Mouse (Mus musculus): ENCODE measurements around the gene Dpf2. TPM values are rescaled to one million over a fixed set of nuclear protein-coding genes. Genes with fewer than 3 reads are reported as not detected.
A peak's percentile ranks its signal among the peaks of the same experiment; 100 is the strongest.

Gene Dpf2
- polyA plus RNA-seq, 1 experiment from 2014 or later = 150 TPM

- Histone ChIP-seq H3K27ac (peak overlapping the region; percentile 86), H3K36me3 (peaks cover 84% of the 10 kb centered on the region), H3K4me3 (no peak overlapping the region), H3K9me3 (no peaks in the 10 kb centered on the region), H3K27me3 (ENCODE audit: insufficient read depth, poor library complexity, severe bottlenecking) (no peaks in the 10 kb centered on the region), H3K4me1 (peaks cover 49% of the 10 kb centered on the region)
- WGBS = 56% methylated on average over 8 of the region's 8 CpGs
- no peak for DNase-seq (ENCODE audit: low spot score)
Measured at GRCm38 (mm10) chr19:5944145-5944544, 31.3 kb upstream of the Dpf2 start.

- no peaks in the 10 kb centered on the region for H3K9me3 ChIP-seq
- no peak for DNase-seq (ENCODE audit: low spot score)
- no peaks in the 10 kb centered on the region for H3K27me3 ChIP-seq (ENCODE audit: insufficient read depth, poor library complexity, severe bottlenecking)
- no peak overlapping the region for H3K4me3 ChIP-seq
- H3K27ac ChIP-seq = peak overlapping the region; percentile 86
- WGBS = 90% methylated on average over 15 of the region's 15 CpGs
- H3K4me1 ChIP-seq = peaks cover 53% of the 10 kb centered on the region
- peaks cover 77% of the 10 kb centered on the region for H3K36me3 ChIP-seq
Measured at GRCm38 (mm10) chr19:5943404-5943803, 30.6 kb upstream of the Dpf2 start.

- H3K4me1 ChIP-seq = peaks cover 61% of the 10 kb centered on the region
Measured at GRCm38 (mm10) chr19:5942581-5942980, 29.8 kb upstream of the Dpf2 start.

DNA sequence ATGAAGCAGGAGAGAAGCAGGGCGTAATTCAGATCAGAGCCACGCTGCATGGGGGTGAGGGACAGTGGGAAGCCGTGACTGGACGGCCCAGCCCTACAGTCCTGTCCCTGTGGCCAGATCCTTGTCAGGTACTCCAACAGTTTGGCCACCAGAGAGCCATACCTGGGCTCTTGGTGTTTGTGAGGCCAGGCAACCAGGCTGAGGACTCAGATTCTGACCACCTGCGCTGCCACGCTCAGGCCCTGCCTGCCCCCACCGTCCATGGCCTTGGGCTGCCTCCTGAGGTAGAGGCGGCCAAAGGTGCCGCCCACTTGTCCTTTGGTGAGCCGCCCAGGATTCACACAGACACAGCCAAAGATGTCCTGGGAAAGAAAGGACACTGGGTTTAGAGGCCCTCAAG, 27.8 kb upstream of the Dpf2 start:
- no peak for DNase-seq (ENCODE audit: low spot score)
- Histone ChIP-seq H3K9me3 (no peaks in the 10 kb centered on the region), H3K27ac (peak overlapping the region; percentile 64; the same call in 1 of the 2 replicates), H3K4me3 (no peak overlapping the region), H3K4me1 (peaks cover 60% of the 10 kb centered on the region), H3K27me3 (ENCODE audit: insufficient read depth, poor library complexity, severe bottlenecking) (no peaks in the 10 kb centered on the region), H3K36me3 (peaks cover 51% of the 10 kb centered on the region)
- WGBS = 91% methylated on average over 10 of the region's 10 CpGs

More at GRCm38 (mm10) chr19:5942581-5942980, 29.8 kb upstream of the Dpf2 start:
- no peak overlapping the region for H3K4me3 ChIP-seq
- no peaks in the 10 kb centered on the region for H3K9me3 ChIP-seq
- H3K27me3 ChIP-seq (ENCODE audit: insufficient read depth, poor library complexity, severe bottlenecking) = no peaks in the 10 kb centered on the region
- peak overlapping the region; percentile 86 for H3K27ac ChIP-seq
- no peak for DNase-seq (ENCODE audit: low spot score)
- 78% methylated on average over 7 of the region's 7 CpGs for WGBS
- peaks cover 70% of the 10 kb centered on the region for H3K36me3 ChIP-seq

- no peaks in the 10 kb centered on the region for H3K27me3 ChIP-seq (ENCODE audit: insufficient read depth, poor library complexity, severe bottlenecking)
- peaks cover 60% of the 10 kb centered on the region for H3K4me1 ChIP-seq
- H3K36me3 ChIP-seq = peaks cover 47% of the 10 kb centered on the region
- no peak overlapping the region for H3K27ac ChIP-seq
- H3K9me3 ChIP-seq = no peaks in the 10 kb centered on the region
- DNase-seq (ENCODE audit: low spot score) = no peak
- 78% methylated on average over 4 of the region's 4 CpGs for WGBS
- H3K4me3 ChIP-seq = no peak overlapping the region
Measured at GRCm38 (mm10) chr19:5940173-5940572, 27.4 kb upstream of the Dpf2 start.

DNA sequence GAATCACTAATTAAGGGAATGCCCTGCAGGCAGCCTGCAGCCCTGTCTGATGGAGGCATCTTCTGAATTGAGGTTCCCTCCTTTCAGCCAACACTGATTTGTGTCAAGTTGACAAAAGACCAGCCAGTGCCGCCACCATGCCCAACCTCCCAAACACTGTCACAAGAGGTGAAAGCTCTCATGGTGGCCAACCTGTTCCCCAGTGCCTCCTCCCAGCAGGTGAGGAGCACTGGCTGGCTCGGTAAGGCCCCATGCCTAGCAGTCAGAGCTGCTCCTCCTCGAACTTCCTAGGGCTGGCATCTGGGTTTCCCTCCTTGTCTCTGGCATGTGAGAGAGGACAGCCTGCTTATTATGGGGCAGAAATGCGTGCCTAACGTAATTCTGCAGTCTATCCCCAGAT, 26.9 kb upstream of the Dpf2 start:
- Histone ChIP-seq H3K4me1 (peaks cover 60% of the 10 kb centered on the region), H3K9me3 (no peaks in the 10 kb centered on the region), H3K27me3 (ENCODE audit: insufficient read depth, poor library complexity, severe bottlenecking) (no peaks in the 10 kb centered on the region), H3K4me3 (no peak overlapping the region), H3K36me3 (peaks cover 45% of the 10 kb centered on the region), H3K27ac (no peak overlapping the region)
- DNase-seq (ENCODE audit: low spot score) = no peak
- WGBS = 82% methylated on average over 5 of the region's 5 CpGs

GRCm38 (mm10) chr19:5938516-5938915, 25.7 kb upstream of the Dpf2 start:
- Histone ChIP-seq H3K4me1 (peaks cover 51% of the 10 kb centered on the region), H3K9me3 (no peaks in the 10 kb centered on the region), H3K4me3 (no peak overlapping the region), H3K27me3 (ENCODE audit: insufficient read depth, poor library complexity, severe bottlenecking) (no peaks in the 10 kb centered on the region), H3K27ac (peak overlapping the region; percentile 68; the same call in 1 of the 2 replicates), H3K36me3 (peaks cover 39% of the 10 kb centered on the region)
- no peak for DNase-seq (ENCODE audit: low spot score)
- WGBS = 85% methylated on average over 6 of the region's 6 CpGs

- Histone ChIP-seq H3K27me3 (ENCODE audit: insufficient read depth, poor library complexity, severe bottlenecking) (no peaks in the 10 kb centered on the region), H3K4me1 (peaks cover 45% of the 10 kb centered on the region), H3K36me3 (peaks cover 33% of the 10 kb centered on the region), H3K27ac (peak overlapping the region; percentile 68), H3K9me3 (no peaks in the 10 kb centered on the region), H3K4me3 (peak overlapping the region; percentile 35)
- 9% methylated on average over 14 of the region's 14 CpGs for WGBS
- DNase-seq (ENCODE audit: low spot score) = peak; percentile 85
Measured at GRCm38 (mm10) chr19:5937836-5938406, 25.1 kb upstream of the Dpf2 start.

DNA sequence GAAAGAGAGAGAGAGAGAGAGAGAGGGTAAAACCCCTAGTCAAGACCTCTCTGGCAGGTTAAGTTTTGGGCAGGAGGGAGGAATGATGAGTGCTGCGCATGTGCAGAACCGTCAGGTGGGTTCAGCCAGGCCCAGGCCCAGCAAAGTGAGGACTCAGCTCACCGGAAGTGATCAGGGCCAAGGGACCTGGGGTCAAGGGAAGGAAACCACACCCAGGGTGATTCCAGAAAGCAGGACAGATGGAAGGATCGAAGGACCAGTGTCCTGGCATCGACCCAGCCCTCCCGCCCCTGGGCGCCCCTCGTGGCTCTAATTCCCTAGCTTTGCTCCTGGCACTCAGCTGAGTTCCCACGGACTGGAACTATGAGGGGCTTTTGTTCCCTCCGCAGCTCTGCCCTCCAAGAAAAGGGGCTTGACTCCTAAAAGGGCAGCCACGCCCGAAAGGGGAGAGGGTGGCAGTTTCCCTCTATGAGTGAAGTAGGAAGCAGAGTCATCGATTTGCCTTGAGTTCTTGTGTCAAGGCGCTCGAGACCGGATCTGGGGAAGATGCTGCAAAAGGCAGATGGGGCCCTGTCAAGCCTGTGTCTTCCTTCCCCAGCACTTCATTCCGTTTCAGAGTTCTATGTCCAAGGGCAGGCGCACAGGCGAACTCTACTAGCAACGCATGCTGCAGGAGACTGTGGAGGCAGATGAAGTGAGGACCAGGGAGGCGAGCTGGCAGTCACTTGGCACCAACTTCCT, 24.5 kb upstream of the Dpf2 start:
- peak overlapping the region; percentile 35 for H3K4me3 ChIP-seq
- H3K27ac ChIP-seq = peak overlapping the region; percentile 62
- H3K4me1 ChIP-seq = peaks cover 39% of the 10 kb centered on the region
- WGBS = 73% methylated on average over 21 of the region's 21 CpGs
- DNase-seq (ENCODE audit: low spot score) = no peak
- peaks cover 27% of the 10 kb centered on the region for H3K36me3 ChIP-seq
- no peaks in the 10 kb centered on the region for H3K27me3 ChIP-seq (ENCODE audit: insufficient read depth, poor library complexity, severe bottlenecking)
- H3K9me3 ChIP-seq = no peaks in the 10 kb centered on the region

DNA sequence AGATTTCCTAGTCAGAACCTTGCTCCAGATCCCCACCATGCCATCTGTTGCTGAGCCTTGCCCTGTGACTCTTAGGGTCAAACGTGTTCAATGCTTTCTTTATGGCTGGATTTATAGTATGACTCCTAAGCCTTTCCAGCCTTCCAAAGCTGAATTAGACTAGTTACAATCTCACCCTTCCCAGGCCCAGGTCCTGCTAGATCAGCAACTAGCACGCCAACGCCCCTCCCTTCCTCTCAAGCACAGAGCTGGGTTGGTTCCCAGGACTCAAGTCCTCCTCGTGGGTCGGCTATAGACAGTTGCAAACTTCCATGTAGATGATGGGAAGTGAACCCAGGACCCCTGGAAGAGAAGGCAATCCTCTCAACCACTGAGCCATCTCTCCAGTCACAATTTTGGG, 22.9 kb upstream of the Dpf2 start:
- H3K36me3 ChIP-seq = peaks cover 13% of the 10 kb centered on the region
- no peaks in the 10 kb centered on the region for H3K27me3 ChIP-seq (ENCODE audit: insufficient read depth, poor library complexity, severe bottlenecking)
- 0 out of 2 replicates have a peak overlapping the region, but pooled peaks have one; percentile 22 for H3K4me3 ChIP-seq
- H3K27ac ChIP-seq = peak overlapping the region; percentile 88
- H3K4me1 ChIP-seq = peaks cover 37% of the 10 kb centered on the region
- WGBS = 58% methylated on average over 5 of the region's 5 CpGs
- DNase-seq (ENCODE audit: low spot score) = no peak
- H3K9me3 ChIP-seq = no peaks in the 10 kb centered on the region

DNA sequence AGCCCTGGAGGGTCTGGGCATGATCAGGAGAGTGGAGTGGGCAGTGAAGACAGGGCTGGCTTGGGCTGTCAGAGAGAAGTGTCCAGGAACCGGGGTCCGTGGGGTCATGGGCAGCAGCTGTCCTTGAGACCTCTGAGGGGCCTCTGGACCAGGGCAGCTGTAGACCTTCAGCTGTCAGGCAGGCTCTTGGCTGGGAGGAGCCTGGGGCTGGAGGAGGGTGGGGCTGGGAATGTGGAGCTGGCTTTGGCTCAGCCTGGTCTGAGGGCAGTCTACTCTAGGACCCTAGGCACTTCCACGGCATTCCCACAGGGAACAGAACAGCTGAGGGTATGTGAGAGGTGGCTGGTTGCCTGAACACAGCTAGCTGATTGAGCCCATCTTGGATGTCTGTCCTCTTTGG, 22.5 kb upstream of the Dpf2 start:
- Histone ChIP-seq H3K9me3 (no peaks in the 10 kb centered on the region), H3K27ac (peak overlapping the region; percentile 88)
- WGBS = 25% methylated on average over 3 of the region's 3 CpGs

DNA sequence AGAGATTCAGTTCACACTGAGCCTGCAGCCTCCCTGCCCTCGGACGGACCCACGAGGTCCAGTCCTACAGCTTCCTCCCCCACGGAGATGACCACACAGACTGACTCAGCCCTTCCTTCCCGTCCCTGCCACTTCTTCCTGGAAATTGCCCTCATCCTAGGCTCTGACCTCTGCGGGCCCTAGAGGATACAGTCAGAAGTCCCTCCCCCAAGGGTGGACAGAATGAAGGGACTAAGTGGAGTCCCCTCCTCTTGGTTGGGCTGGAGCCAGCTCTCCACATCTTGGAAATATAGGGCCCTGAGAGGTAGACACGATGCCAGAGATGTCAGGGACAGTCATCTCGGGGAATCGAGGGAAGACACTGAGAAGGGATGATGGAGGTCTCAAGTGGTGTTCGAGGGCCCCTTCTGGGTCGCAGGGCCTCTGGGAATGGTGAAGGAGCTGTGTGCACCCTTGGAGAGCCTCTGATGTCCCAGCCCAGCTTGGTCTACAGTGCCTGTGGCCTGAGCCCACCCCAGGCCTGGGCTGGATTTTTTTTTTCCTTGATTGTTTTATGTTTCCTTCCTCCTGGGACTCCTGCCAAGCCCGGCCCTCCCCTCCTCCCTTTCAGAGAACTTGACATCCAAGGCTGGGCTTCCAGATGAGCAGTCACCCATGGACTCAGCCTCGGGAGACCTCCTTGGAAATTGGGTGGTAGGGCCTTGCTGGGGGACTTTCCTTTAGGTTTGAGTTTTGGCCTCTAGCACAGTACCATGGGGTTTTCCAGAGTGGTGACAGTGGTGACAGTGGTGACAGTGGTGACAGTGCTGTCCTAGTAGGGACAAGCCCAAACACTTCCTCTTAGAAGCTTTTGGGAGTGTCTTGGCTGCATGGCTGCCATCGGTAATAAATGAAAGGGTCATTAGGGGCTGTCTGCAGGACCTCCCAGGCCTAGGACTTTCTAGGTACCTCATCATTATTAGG, 17.1 kb upstream of the Dpf2 start:
- H3K4me3 ChIP-seq = no peak overlapping the region
- peaks cover 9% of the 10 kb centered on the region; the same call in 1 of the 2 replicates for H3K27me3 ChIP-seq (ENCODE audit: insufficient read depth, poor library complexity, severe bottlenecking)
- no peaks in the 10 kb centered on the region for H3K9me3 ChIP-seq
- H3K4me1 ChIP-seq = peaks cover 43% of the 10 kb centered on the region
- no peak for DNase-seq (ENCODE audit: low spot score)
- WGBS = 58% methylated on average over 14 of the region's 14 CpGs
- H3K27ac ChIP-seq = peak overlapping the region; percentile 64
- no peaks in the 10 kb centered on the region for H3K36me3 ChIP-seq

More for the DNA sequence above, 22.5 kb upstream of the Dpf2 start:
- Histone ChIP-seq H3K36me3 (peaks cover 10% of the 10 kb centered on the region), H3K27me3 (ENCODE audit: insufficient read depth, poor library complexity, severe bottlenecking) (no peaks in the 10 kb centered on the region), H3K4me3 (0 out of 2 replicates have a peak overlapping the region, but pooled peaks have one; percentile 22), H3K4me1 (peaks cover 35% of the 10 kb centered on the region)
- DNase-seq (ENCODE audit: low spot score) = peak; percentile 90
